Mouse (Mus musculus) midbrain, embryonic 14.5 days (tissue): ENCODE data around the gene 2310057M21Rik. TPM values are rescaled to one million over a fixed set of nuclear protein-coding genes. Genes with fewer than 3 reads are reported as not detected.

Experiments used
- ATAC-seq: fragments of 200-750 bp; cut with Nextera tagmentation; 2 replicates; pipeline ENCODE4 v1.8.0; 2017; ENCODE audit warnings: moderate number of reproducible peaks, moderate library complexity; ENCODE audit not compliant: low FRiP score, low TSS enrichment
- DNase-seq: peaks from one replicate; pipeline ENCODE4 v3.0.0-alpha.2; 2015
- H3K27ac ChIP-seq: fragments of 300-500 bp; sonication (generic); replicated peaks from 2 replicates; pipeline ENCODE4 v1.5.1; 2014; ENCODE audit warnings: mild to moderate bottlenecking, low read depth, low read length, moderate library complexity
- H3K27me3 ChIP-seq: fragments of 300-500 bp; sonication (generic); 2 replicates; pipeline ENCODE4 v1.6.1; 2014; ENCODE audit warnings: low read length, control low read depth, mixed read lengths; ENCODE audit not compliant: control insufficient read depth, insufficient read depth
- H3K36me3 ChIP-seq: fragments of 300-500 bp; sonication (generic); 2 replicates; pipeline ENCODE4 v1.6.1; 2014; ENCODE audit warnings: low read length, control low read depth; ENCODE audit not compliant: control insufficient read depth, insufficient read depth
- H3K4me1 ChIP-seq: fragments of 300-500 bp; sonication (generic); 2 replicates; pipeline ENCODE4 v1.6.1; 2014; ENCODE audit warnings: mild to moderate bottlenecking, antibody characterized with exemption, low read length, control low read depth; ENCODE audit not compliant: control insufficient read depth, insufficient read depth
- H3K4me2 ChIP-seq: fragments of 300-500 bp; sonication (generic); 2 replicates; pipeline ENCODE4 v1.6.1; 2014; ENCODE audit warnings: mild to moderate bottlenecking, low read length, moderate library complexity
- H3K4me3 ChIP-seq: fragments of 300-500 bp; sonication (generic); replicated peaks from 2 replicates; pipeline ENCODE4 v1.5.1; 2014; ENCODE audit warnings: low read depth, low read length
- H3K9ac ChIP-seq: fragments of 300-500 bp; sonication (generic); replicated peaks from 2 replicates; pipeline ENCODE4 v1.6.1; 2014; ENCODE audit warnings: mild to moderate bottlenecking, low read length, moderate library complexity
- H3K9me3 ChIP-seq: fragments of 300-500 bp; sonication (generic); 2 replicates; pipeline ENCODE4 v1.6.1; 2016; ENCODE audit warnings: low read length, control low read depth, mixed read lengths; ENCODE audit not compliant: control insufficient read depth
- WGBS: fragments of 180-500 bp; shearing (Covaris S2); extraction: QIAGEN DNeasy Blood & Tissue Kit; methylation state at CpG from one replicate; pipeline ENCODE4 v1.1.7; 2014; 5-methylcytosine and 5-hydroxymethylcytosine counted together
- polyA plus RNA-seq: library from polyadenylated mRNA; unstranded; fragments of >200 nt; fragmentation: Nextera tagmentation; extraction: Ambion mirVana; gene quantifications from 2 replicates; pipeline ENCODE4 v1.2.1, GENCODE M21; 2014

2310057M21Rik gene
- polyA plus RNA-seq, 1 experiment from 2014 or later, result 28.8 TPM

DNA sequence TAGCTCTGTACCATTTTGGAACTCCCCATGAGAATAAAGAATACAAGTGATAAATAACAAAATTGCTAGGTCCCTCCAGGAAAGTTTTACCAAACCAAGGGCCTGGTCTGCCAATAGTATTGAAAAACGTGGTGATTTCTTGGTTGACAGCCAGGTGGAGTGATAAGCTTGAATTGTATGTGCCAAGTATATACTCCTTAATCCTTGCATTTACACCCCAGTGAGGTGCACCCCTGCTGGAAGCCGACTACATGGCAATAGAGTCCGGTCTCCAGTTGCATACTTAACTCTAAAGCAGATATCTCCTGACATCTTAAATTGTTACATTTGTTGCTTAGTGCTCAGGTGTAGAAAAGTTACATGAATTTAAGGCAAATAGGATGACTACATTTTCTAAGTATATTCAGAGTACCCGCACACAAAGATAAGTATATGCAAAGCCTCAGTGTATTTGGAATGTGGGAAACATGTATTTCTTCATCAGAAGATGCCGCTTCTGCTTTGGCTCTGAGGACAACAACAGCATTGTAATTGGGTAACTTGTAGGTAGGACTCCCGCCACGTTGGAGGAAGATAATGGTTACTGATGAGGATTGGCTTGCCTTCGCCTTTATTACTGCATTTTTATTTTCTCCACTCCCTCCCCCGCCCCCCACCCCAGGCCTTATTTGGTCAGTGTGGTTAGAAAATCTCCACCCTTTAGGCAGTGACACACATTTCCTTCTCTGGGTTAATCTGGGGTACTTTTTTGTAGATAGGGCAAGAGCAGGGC lies 9.5 kb upstream of the 2310057M21Rik start:
- H3K4me3 ChIP-seq, result peak overlapping the region; percentile 77
- no peaks in the 10 kb centered on the region for H3K9me3 ChIP-seq
- no peak overlapping the region for H3K27ac ChIP-seq
- DNase-seq (peak; percentile 22), ATAC-seq (no peak)
- peaks cover 6% of the 10 kb centered on the region; the same call in 1 of the 2 replicates for H3K36me3 ChIP-seq
- H3K9ac ChIP-seq, result peak overlapping the region; percentile 94; the same call in 1 of the 2 replicates
- 75% methylated on average over 9 of the region's 9 CpGs for WGBS
- peaks cover 5% of the 10 kb centered on the region; the same call in 1 of the 2 replicates for H3K4me1 ChIP-seq
- no peaks in the 10 kb centered on the region for H3K27me3 ChIP-seq
- peak overlapping the region; percentile 75 for H3K4me2 ChIP-seq

DNA sequence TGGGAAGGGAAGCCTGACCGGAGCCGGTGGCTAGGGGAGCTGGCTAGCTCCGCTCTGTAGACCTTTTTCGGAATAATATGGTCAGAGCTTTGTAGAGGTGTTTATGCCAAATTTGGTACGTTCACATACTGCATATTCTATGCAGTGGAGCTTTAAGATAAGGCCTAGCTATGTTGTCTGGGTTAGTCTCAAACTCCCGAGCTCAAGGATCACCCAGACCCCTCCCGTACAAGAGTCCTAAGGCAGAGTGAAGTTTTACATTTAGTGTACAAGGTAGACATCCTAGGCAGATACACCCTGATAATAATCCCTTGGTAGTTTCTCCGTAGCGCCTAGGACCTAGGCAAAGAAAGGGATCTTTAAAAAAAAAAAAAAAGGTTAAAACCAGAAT lies 8.9 kb upstream of the 2310057M21Rik start:
- H3K4me3 ChIP-seq, result peak overlapping the region; percentile 77
- peak overlapping the region; percentile 92 for H3K27ac ChIP-seq
- WGBS, result 9% methylated on average over 9 of the region's 9 CpGs
- peaks cover 6% of the 10 kb centered on the region; the same call in 1 of the 2 replicates for H3K36me3 ChIP-seq
- H3K9me3 ChIP-seq, result no peaks in the 10 kb centered on the region
- ATAC-seq (peak; percentile 8; the same call in 1 of the 2 replicates), DNase-seq (no peak)
- H3K4me1 ChIP-seq, result peaks cover 5% of the 10 kb centered on the region; the same call in 1 of the 2 replicates
- no peaks in the 10 kb centered on the region for H3K27me3 ChIP-seq
- peak overlapping the region; percentile 94 for H3K9ac ChIP-seq
- peak overlapping the region; percentile 75 for H3K4me2 ChIP-seq

GRCm38 (mm10) chr7:131370648-131371469 lies 8.3 kb upstream of the 2310057M21Rik start, which contains the start of gene Pstk:
Gene Pstk (plus strand): TSS chr7:131371141.
- no peaks in the 10 kb centered on the region for H3K9me3 ChIP-seq
- H3K27ac ChIP-seq, result peak within 1 kb of the TSS; percentile 92
- peak within 1 kb of the TSS; percentile 75 for H3K4me2 ChIP-seq
- no peaks in the 10 kb centered on the region for H3K27me3 ChIP-seq
- DNase-seq (peak; percentile 95), ATAC-seq (peak; percentile 90)
- H3K36me3 ChIP-seq, result peaks cover 6% of the 10 kb centered on the region; the same call in 1 of the 2 replicates
- peak within 1 kb of the TSS; percentile 77 for H3K4me3 ChIP-seq
- H3K9ac ChIP-seq, result peak within 1 kb of the TSS; percentile 94
- WGBS, result 4% methylated on average over 47 of the region's 47 CpGs
- peaks cover 5% of the 10 kb centered on the region; the same call in 1 of the 2 replicates for H3K4me1 ChIP-seq

GRCm38 (mm10) chr7:131364131-131364530 lies 1.6 kb upstream of the 2310057M21Rik start:
- no peak overlapping the region for H3K4me2 ChIP-seq
- no peaks in the 10 kb centered on the region for H3K27me3 ChIP-seq
- peaks cover 14% of the 10 kb centered on the region for H3K4me1 ChIP-seq
- no peak overlapping the region for H3K4me3 ChIP-seq
- H3K27ac ChIP-seq, result no peak overlapping the region
- H3K9ac ChIP-seq, result no peak overlapping the region
- no peaks in the 10 kb centered on the region for H3K9me3 ChIP-seq
- ATAC-seq, result no peak
- 95% methylated on average over 8 of the region's 8 CpGs for WGBS
- peaks cover 2% of the 10 kb centered on the region; the same call in 1 of the 2 replicates for H3K36me3 ChIP-seq
- DNase-seq, result no peak

DNA sequence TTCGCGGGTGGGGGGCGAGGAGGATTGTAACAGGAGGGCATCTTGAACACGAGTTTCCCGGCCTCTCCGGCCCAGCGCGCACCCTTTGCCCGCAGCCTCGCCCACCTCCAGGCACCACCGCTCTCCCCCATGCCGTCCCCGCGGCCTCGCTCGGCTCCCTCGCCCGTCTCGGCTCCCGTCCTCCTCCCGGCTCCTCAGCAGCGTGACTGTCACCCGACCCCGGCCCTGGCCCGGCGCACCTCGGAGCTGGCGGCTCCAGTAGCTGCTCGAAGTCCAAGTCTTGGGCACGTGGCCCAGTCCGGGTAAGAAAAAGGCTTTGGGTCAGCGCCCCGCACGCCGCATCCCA lies 317 bp downstream of the 2310057M21Rik start:
- Histone ChIP-seq H3K9ac (peak overlapping the region; percentile 81), H3K4me3 (peak overlapping the region; percentile 82), H3K4me2 (peak overlapping the region; percentile 89), H3K4me1 (peaks cover 14% of the 10 kb centered on the region), H3K36me3 (peaks cover 20% of the 10 kb centered on the region), H3K27ac (peak overlapping the region; percentile 86), H3K9me3 (no peaks in the 10 kb centered on the region), H3K27me3 (no peaks in the 10 kb centered on the region)
- DNase-seq (no peak), ATAC-seq (peak; percentile 84)
- under 1% methylated on average over 35 of the region's 35 CpGs for WGBS

DNA sequence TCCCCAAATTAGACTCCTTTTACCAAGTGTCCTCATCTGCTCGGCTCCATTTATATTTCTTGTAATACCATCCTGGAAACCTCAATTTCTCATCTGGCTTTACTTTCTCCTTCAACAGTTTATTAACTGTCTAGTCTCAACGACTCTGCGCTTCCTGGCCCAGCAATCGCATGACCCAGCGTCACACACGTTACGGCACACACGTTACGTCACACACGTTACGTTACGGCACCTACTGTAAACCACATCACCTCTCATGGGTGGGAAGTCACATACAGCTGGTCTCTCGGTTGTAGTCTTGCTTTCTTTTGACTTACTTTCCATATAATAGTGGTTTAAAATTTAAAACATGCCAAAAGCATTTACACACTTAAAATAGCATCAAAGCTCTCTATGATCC lies 6.5 kb downstream of the 2310057M21Rik start:
- Histone ChIP-seq H3K4me1 (peaks cover 2% of the 10 kb centered on the region), H3K27me3 (no peaks in the 10 kb centered on the region), H3K9ac (no peak overlapping the region), H3K36me3 (peaks cover 50% of the 10 kb centered on the region), H3K4me3 (no peak overlapping the region), H3K4me2 (no peak overlapping the region), H3K27ac (no peak overlapping the region), H3K9me3 (no peaks in the 10 kb centered on the region)
- DNase-seq, result no peak
- no peak for ATAC-seq
- WGBS, result 98% methylated on average over 13 of the region's 13 CpGs

DNA sequence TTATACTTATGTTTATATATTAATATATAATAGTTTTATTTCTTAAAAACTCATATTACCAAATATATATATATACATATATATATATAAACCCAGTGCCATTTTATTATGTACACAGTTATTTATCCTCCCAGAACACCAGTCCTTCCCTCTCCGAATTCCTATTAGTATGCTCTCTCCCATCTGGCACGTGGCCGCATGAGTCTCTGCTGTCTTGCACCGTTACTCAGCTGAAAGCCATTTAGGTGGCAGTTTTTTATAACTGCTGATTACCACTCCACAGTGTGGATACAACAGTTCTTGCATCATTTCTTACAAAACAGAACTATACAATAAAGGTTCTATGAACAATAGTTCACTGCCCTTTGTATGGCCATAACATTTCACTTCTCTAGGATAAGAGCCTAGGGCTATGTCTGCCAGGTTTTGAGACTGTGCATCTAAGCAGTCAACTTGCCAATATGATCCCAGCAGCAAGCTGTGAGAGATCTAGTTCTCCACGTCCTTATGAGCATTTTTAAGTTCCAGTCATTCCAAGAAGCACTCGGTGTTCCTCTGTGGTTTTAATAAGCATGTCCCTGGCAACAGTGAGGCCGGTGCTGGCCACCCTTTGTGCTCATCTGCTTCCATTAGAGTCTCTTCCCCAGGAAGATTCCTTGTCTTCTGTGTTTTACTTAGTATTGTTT lies 16.6 kb downstream of the 2310057M21Rik start:
- Histone ChIP-seq H3K4me1 (no peaks in the 10 kb centered on the region), H3K27me3 (no peaks in the 10 kb centered on the region), H3K9ac (no peak overlapping the region), H3K27ac (no peak overlapping the region), H3K9me3 (no peaks in the 10 kb centered on the region), H3K4me3 (no peak overlapping the region), H3K36me3 (peaks cover 53% of the 10 kb centered on the region), H3K4me2 (no peak overlapping the region)
- ATAC-seq, result no peak
- 72% methylated on average over 7 of the region's 7 CpGs for WGBS
- DNase-seq, result no peak

DNA sequence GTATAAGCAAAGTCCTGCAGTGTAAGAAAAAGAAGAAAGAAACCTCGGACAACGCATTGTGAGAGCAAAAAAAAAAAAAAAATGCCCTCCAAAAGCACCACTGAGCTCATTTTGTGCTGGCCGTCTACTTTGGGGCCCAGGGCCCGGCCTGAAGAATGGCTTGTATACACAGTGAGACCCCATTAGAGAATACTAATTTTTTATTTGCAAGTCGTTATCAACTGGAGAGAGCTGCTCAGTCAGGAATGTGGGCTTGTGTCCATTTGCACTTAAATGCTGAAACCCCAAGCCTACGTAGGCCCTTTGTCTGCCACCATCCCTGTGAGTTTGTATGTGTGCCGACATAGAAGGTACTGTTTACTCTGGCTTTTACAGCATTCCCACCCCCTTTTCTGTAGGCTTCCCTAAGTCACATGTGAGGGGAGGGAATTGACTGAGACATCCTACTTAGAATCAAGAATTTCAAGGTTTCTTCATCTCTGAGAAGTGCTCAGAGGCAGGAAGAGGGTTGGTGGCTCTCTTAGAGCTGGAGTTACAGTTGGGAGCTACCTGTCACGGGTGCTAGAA lies 25.0 kb downstream of the 2310057M21Rik start:
- Histone ChIP-seq H3K4me1 (peaks cover 3% of the 10 kb centered on the region; the same call in 1 of the 2 replicates), H3K27ac (no peak overlapping the region), H3K27me3 (no peaks in the 10 kb centered on the region), H3K36me3 (peaks cover 28% of the 10 kb centered on the region), H3K4me2 (no peak overlapping the region), H3K4me3 (no peak overlapping the region), H3K9me3 (no peaks in the 10 kb centered on the region), H3K9ac (no peak overlapping the region)
- 42% methylated on average over 8 of the region's 8 CpGs for WGBS
- no peak for ATAC-seq
- peak; percentile 33 for DNase-seq
